Mouse (Mus musculus): ENCODE results near the gene Ttc4. TPM values are rescaled to one million over a fixed set of nuclear protein-coding genes. Genes with fewer than 3 reads are reported as not detected.

Gene Ttc4
- polyA plus RNA-seq, 1 experiment, result 0.61 TPM

GRCm38 (mm10) chr4:106643483-106644217, 35.1 kb downstream of the Ttc4 start:
- Histone ChIP-seq H3K27me3 (ENCODE audit: control insufficient read depth) (peaks cover 11% of the 10 kb centered on the region; the same call in 1 of the 2 replicates), H3K9me3 (ENCODE audit: control insufficient read depth, low read length) (peaks cover 17% of the 10 kb centered on the region)
- TF ChIP-seq GATA1 (IDR thresholded peaks at IDR 0.05; ENCODE audit: low read length) (no peak), TAL1 (IDR thresholded peaks at IDR 0.05; ENCODE audit: low read length) (no peak)

GRCm38 (mm10) chr4:106634086-106634479, 44.7 kb downstream of the Ttc4 start:
- Histone ChIP-seq H3K27me3 (ENCODE audit: control insufficient read depth) (peaks cover 13% of the 10 kb centered on the region; the same call in 1 of the 2 replicates), H3K4me1 (ENCODE audit: control insufficient read depth) (no peaks in the 10 kb centered on the region), H3K36me3 (ENCODE audit: control insufficient read depth) (no peaks in the 10 kb centered on the region), H3K9me3 (ENCODE audit: control insufficient read depth, low read length) (peaks cover 3% of the 10 kb centered on the region; the same call in 1 of the 2 replicates), H3K4me3 (replicated peaks) (no peak overlapping the region)
- TF ChIP-seq TAL1 (IDR thresholded peaks at IDR 0.05; ENCODE audit: low read length) (no peak), GATA1 (IDR thresholded peaks at IDR 0.05; ENCODE audit: low read length) (no peak)

More at GRCm38 (mm10) chr4:106643483-106644217, 35.1 kb downstream of the Ttc4 start:
- Histone ChIP-seq H3K4me1 (ENCODE audit: control insufficient read depth) (no peaks in the 10 kb centered on the region), H3K4me3 (replicated peaks) (no peak overlapping the region), H3K36me3 (ENCODE audit: control insufficient read depth) (no peaks in the 10 kb centered on the region)

GRCm38 (mm10) chr4:106633281-106634085, 45.3 kb downstream of the Ttc4 start:
- Histone ChIP-seq H3K4me1 (ENCODE audit: control insufficient read depth) (no peaks in the 10 kb centered on the region), H3K4me3 (replicated peaks) (no peak overlapping the region), H3K27me3 (ENCODE audit: control insufficient read depth) (peaks cover 10% of the 10 kb centered on the region; the same call in 1 of the 2 replicates), H3K36me3 (ENCODE audit: control insufficient read depth) (no peaks in the 10 kb centered on the region), H3K9me3 (ENCODE audit: control insufficient read depth, low read length) (no peaks in the 10 kb centered on the region)
- no peak for TF ChIP-seq GATA1 (IDR thresholded peaks at IDR 0.05; ENCODE audit: low read length)
- no peak for TF ChIP-seq TAL1 (IDR thresholded peaks at IDR 0.05; ENCODE audit: low read length)

- H3K4me1 ChIP-seq (ENCODE audit: control insufficient read depth), result no peaks in the 10 kb centered on the region
- no peaks in the 10 kb centered on the region for H3K36me3 ChIP-seq (ENCODE audit: control insufficient read depth)
- H3K9me3 ChIP-seq (ENCODE audit: control insufficient read depth, low read length), result no peaks in the 10 kb centered on the region
- no peak overlapping the region for H3K4me3 ChIP-seq (replicated peaks)
- H3K27me3 ChIP-seq (ENCODE audit: control insufficient read depth), result peaks cover 10% of the 10 kb centered on the region; the same call in 1 of the 2 replicates
- TF ChIP-seq GATA1 (IDR thresholded peaks at IDR 0.05; ENCODE audit: low read length) (no peak), TAL1 (IDR thresholded peaks at IDR 0.05; ENCODE audit: low read length) (no peak)
Measured at GRCm38 (mm10) chr4:106632313-106632712, 46.4 kb downstream of the Ttc4 start.

- Histone ChIP-seq H3K9me3 (ENCODE audit: control insufficient read depth, low read length) (no peaks in the 10 kb centered on the region), H3K36me3 (ENCODE audit: control insufficient read depth) (no peaks in the 10 kb centered on the region), H3K4me3 (replicated peaks) (no peak overlapping the region), H3K27me3 (ENCODE audit: control insufficient read depth) (peaks cover 6% of the 10 kb centered on the region; the same call in 1 of the 2 replicates), H3K4me1 (ENCODE audit: control insufficient read depth) (no peaks in the 10 kb centered on the region)
- TF ChIP-seq GATA1 (IDR thresholded peaks at IDR 0.05; ENCODE audit: low read length) (no peak), TAL1 (IDR thresholded peaks at IDR 0.05; ENCODE audit: low read length) (no peak)
Measured at GRCm38 (mm10) chr4:106630333-106631220, 48.2 kb downstream of the Ttc4 start.

GRCm38 (mm10) chr4:106629374-106629773, 49.4 kb downstream of the Ttc4 start:
- H3K4me1 ChIP-seq (ENCODE audit: control insufficient read depth), result no peaks in the 10 kb centered on the region
- H3K27me3 ChIP-seq (ENCODE audit: control insufficient read depth), result peaks cover 9% of the 10 kb centered on the region
- H3K36me3 ChIP-seq (ENCODE audit: control insufficient read depth), result no peaks in the 10 kb centered on the region
- no peak for TF ChIP-seq GATA1 (IDR thresholded peaks at IDR 0.05; ENCODE audit: low read length)
- TF ChIP-seq TAL1 (IDR thresholded peaks at IDR 0.05; ENCODE audit: low read length), result no peak
- no peaks in the 10 kb centered on the region for H3K9me3 ChIP-seq (ENCODE audit: control insufficient read depth, low read length)
- no peak overlapping the region for H3K4me3 ChIP-seq (replicated peaks)

GRCm38 (mm10) chr4:106628650-106629360, 49.9 kb downstream of the Ttc4 start:
- H3K27me3 ChIP-seq (ENCODE audit: control insufficient read depth), result peaks cover 13% of the 10 kb centered on the region
- no peaks in the 10 kb centered on the region for H3K4me1 ChIP-seq (ENCODE audit: control insufficient read depth)
- H3K4me3 ChIP-seq (replicated peaks), result no peak overlapping the region
- no peaks in the 10 kb centered on the region for H3K9me3 ChIP-seq (ENCODE audit: control insufficient read depth, low read length)
- H3K36me3 ChIP-seq (ENCODE audit: control insufficient read depth), result no peaks in the 10 kb centered on the region
- no peak for TF ChIP-seq TAL1 (IDR thresholded peaks at IDR 0.05; ENCODE audit: low read length)
- no peak for TF ChIP-seq GATA1 (IDR thresholded peaks at IDR 0.05; ENCODE audit: low read length)

- Histone ChIP-seq H3K4me1 (ENCODE audit: control insufficient read depth) (no peaks in the 10 kb centered on the region), H3K4me3 (replicated peaks) (no peak overlapping the region), H3K9me3 (ENCODE audit: control insufficient read depth, low read length) (no peaks in the 10 kb centered on the region), H3K27me3 (ENCODE audit: control insufficient read depth) (peaks cover 20% of the 10 kb centered on the region), H3K36me3 (ENCODE audit: control insufficient read depth) (no peaks in the 10 kb centered on the region)
- TF ChIP-seq TAL1 (IDR thresholded peaks at IDR 0.05; ENCODE audit: low read length) (no peak), GATA1 (IDR thresholded peaks at IDR 0.05; ENCODE audit: low read length) (no peak)
Measured at GRCm38 (mm10) chr4:106627809-106628208, 50.9 kb downstream of the Ttc4 start.
